Mouse (Mus musculus) CD4-positive, CD25-positive, alpha-beta regulatory T cell, adult 2 months (primary cell): Measurements from ENCODE around the gene Uhrf1bp1.
"Not testable (repeated sequence)": the region's sequence is repeated elsewhere in the genome, so short reads cannot be mapped to it uniquely, and the experiment has no call there.

Experiments
- DNase-seq: peaks from one replicate; pipeline ENCODE4 v3.0.0-alpha.2; 2012; ENCODE audit warnings: low read depth, low spot score

Gene Uhrf1bp1

DNA sequence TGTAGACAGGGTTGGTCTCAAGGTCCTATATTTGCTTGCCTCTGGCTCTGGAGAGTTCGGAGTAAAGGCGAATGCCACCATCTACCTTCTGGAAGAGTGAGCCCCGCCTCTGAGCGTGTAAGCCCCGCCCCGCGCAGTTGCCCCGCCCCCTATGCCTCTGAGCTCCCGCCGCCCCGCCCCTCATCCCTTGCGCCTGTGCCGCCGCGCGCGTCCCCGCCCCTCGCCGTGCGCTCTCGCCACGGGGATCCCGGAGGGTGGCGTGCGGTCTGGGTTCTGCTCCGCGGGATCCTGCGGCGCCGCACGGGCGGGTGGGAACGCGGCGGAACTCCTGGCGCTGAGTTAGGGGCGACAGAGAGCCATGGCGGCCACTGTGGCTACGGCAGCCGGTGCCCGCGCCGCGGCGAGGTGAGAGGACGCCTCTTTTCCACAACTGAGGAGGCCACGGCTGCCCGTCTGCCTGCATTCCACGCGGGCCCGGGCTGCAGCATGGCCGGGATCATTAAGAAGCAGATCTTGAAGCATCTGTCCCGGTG, at the start of gene Uhrf1bp1:
Uhrf1bp1 (plus strand) TSS at position 177 of the 533 bp plus-strand sequence.
- DNase-seq, result peak; percentile 93

DNA sequence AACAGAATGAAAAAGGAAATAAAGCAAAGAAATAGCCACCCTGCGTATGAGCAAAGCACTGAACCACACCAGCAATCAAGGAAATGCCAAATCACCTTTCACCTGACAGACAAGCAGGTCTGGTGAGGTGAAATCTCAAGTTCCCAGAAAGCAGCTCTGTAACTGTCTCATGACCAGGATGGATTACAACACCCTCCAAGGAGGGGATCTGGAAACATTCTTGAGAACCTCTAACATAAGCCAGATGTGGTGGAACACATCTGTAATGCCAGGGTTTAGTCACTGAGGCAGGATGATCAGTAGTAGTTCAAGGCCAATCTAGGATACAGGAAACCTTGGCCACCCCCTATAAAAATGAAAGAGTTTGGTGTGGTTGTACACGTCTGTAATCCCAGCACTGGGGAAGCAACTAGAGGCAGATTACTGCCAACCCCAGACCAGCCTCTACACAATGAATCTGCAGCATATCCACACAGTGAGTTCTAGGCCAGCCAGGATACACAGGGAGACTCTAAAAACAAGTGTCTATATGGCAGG, 48.6 kb upstream of the Uhrf1bp1 start:
- no peak for DNase-seq

DNA sequence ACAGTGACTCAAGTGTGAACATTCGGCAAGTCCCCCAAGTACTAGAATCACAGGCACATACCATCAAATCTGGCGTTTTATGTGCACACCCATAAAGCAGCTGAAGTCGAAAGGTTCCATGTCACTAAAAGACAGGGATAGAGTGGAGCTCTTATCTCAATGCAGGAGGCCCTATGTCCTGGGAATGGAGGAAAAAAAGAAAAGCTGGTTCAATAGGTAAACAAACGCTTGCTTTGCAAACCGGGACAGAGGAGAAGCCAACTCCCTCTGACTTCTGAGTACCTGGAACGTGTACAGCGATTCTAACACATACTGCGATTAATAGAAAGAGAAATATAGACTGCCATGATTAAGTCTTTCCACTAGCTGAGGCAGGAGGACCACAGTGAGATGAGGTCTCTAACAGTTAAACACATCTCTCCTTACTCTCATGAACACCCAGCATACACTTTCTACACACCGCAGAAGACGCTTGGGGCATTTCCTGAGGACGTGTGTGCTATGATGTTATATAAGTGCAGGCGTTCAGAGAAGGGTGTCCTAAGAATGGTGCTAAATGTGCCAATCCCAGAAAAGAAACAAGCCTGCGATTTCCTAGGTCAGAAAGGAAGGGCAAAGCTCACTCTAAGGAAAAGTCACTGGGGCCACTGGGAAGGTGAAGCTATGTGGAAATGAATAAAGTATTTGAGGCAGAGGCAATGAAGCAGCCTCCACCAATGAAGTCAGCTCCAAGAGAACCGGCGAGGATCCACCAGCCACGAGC, 45.5 kb upstream of the Uhrf1bp1 start:
- no peak for DNase-seq

DNA sequence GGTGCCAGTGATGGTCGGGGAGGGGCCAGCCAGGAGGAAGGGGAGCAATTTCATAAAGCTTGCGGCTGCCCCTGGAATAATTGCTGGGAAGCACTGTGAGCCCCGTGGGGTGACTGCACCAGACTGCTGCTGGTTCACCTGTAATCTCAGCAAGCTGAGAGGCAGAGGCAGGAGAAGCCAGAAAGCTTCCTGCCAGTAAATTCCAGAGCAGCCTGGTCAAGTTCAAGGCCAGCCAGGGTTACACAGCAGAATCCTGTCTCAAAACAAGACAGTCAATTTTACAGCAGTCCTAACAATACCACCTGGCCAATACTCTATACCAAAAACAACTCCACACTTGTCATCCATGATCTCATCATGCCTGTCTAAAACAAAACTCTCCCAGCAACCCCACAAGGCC, 44.3 kb upstream of the Uhrf1bp1 start:
- DNase-seq, result no peak

GRCm38 (mm10) chr17:27814606-27815005, 41.6 kb upstream of the Uhrf1bp1 start:
- DNase-seq, result peak; percentile 40

DNA sequence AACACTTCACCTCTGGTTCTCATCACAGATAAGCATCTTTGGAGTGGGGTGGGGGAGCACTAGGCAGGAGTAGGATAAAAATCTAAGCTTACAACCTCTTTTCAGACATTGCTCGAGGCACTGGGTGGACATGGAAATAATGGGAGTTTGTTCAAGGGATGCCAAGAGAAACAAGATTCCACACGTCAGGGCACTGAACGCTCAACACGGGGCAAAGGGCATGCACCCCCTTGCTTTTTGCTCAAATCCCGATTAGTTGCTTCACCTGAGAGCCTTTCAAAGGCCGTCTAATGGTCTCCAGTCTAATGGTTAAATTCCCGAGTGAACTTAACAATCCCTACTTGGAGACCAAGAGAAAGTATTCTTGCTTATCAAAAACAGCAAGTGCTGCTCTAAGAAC, 37.2 kb upstream of the Uhrf1bp1 start:
- no peak for DNase-seq

DNA sequence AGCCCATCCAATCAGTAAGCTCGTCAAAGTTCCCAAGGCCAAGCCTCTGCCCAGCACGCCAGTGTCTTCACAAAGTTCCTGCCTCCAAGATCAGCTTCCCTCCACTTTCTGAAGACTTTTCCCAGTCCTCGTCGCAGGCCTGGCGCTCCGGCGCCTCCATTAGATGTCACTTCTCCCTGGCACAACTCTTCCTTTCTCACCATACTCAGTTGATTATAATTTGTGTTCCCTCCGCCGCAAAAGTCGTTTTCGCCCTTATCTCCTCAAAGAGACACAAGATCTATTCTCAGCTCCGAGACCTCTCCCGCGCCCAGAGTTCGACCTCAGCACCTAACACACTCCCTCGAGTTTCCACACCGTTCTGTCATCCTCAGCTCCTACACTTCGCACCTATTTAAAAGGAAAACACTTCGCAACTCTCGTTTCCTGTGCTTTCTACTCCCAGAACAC, 36.7 kb upstream of the Uhrf1bp1 start:
- no peak for DNase-seq

- peak; percentile 48 for DNase-seq
Measured at GRCm38 (mm10) chr17:27819971-27820567, 36.2 kb upstream of the Uhrf1bp1 start.

GRCm38 (mm10) chr17:27820568-27821406, 35.5 kb upstream of the Uhrf1bp1 start, which contains the start of gene D17Wsu92e:
Gene D17Wsu92e, minus strand, starts transcription at chr17:27820648.
- DNase-seq, result peak; percentile 100

DNA sequence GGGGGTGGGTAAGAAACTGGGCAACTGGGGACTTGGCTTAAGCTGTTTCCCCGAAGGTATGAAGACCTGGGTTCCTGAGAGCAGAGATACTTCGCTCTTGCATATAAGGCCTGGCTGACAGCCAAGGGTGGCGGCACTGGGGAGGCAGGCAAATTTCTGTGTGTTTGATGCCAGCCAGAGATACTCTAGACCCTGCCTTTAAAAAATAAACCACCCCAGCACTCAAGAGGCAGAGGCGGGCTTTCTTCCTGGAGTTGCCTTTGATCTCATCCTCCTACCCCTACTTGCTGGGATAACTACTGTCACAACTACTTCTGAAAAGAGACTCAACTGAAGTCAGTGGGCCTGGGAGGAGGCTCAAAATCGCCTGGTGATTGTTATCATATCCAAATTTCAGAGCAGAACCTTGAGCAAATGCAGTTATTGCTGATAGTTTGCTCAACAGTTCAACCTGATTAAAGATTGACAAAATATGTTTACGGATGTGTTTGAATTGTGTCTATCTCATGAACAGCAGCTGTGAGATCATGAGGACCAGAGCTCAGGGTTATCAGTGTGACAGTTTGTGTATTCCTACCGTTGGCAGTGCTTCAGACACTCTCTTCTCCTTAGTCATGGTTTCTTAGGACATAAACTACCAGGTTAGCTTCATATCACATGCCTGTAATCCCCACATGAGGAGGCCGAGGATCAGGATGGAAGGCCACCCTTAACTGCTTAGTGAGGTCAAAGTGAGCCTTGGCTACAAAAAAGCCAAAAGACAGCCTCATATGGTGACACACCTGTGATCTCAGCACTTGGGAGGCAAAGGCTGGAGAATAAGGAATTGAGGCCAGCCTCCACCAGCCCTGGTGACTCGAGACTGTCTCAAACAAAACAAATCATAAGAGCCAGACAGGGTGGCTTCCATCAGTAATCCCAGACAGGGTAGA, 34.6 kb upstream of the Uhrf1bp1 start:
- DNase-seq, result peak; percentile 74

DNA sequence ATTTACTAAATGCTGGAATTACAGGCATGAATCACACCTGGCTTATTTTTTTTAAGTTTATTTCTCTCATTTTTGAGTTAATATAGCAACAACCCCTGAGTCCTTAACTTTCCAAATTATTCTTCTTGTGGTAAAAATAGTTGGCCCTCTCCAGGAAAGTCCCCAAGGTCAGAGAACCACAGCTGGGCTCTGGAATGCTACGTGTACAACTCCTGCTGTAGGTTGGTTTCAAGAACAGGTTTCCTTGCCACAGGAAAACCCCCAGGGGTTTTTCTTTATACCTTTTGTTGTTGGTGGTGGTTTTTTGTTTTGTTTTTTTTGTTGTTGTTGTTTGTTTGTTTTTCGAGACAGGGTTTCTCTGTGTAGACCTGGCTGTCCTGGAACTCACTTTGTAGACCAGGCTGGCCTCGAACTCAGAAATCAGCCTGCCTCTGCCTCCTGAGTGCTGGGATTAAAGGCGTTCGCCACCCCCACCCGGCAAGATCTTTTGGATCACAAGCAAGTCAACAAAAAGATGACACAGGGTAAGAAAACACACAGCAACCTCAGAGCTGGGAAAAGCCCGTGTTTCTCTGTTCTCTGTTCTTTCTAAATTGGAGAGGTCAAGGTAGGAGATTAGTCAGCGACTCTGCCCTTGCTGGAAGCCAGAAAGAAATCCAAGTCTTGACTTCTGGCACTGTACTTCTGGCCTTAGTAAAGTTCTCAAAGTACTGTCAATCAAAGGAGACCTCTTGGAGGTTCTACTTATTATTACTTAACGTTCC, 32.9 kb upstream of the Uhrf1bp1 start:
- DNase-seq, result no peak

DNA sequence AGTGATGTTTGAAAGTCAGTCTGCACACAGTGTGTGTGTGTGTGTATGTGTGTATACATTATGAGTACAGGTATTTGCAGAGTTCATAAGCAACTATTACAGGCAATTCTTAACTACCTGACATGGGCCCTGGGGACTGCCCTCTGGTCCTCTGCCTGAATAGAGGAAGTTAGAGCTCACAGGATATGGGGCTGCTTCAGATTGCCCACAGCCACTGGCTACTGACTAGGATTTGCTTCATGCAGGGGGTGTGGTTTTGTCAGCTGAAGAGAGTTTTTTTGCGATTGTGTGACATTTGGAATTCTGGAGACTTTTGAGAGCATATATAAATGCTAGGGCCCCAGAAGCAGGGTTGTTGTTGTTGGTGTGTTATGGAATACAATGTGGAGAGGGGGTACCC, 31.3 kb upstream of the Uhrf1bp1 start:
- peak; percentile 22 for DNase-seq

GRCm38 (mm10) chr17:27825539-27825938, 30.7 kb upstream of the Uhrf1bp1 start:
- peak; percentile 59 for DNase-seq

GRCm38 (mm10) chr17:27825984-27826905, 30.0 kb upstream of the Uhrf1bp1 start:
- peak; percentile 98 for DNase-seq

GRCm38 (mm10) chr17:27826908-27827383, 29.3 kb upstream of the Uhrf1bp1 start:
- peak; percentile 74 for DNase-seq

DNA sequence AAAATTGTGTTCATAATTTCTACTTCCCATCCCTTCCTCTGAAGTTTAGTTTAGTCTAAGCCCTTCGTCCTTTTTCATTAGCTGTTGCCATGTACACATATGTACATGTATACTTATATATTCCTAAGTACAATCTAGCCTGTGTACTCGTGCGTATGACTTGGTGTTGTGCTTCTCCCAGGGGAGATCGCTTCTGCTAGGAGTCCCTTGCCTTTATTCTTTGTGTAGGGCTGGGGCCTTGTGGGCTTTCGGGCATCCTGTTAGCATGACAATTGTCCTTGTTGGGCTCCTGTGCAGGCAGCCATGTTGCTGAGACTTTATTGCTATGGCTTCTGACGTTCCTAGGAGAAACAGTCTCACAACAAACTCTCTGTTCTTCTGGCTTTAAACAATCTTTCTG, 28.7 kb upstream of the Uhrf1bp1 start:
- no peak for DNase-seq

DNA sequence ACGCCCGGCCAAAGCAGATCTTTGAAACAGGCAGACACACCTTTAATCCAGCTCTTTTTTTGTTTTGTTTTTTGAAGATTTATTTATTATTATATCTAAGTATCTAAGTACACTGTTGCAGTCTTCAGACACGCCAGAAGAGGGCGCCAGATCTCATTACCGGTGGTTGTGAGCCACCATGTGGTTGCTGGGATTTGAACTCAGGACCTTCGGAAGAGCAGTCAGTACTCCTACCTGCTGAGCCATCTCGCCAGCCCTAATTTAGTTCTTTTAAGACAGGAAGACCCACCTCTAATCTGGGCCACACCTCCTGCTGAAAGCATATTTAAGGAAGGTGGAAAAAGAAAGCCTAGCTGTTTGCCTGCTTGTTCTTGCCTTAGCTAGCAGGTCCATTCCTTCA, 25.8 kb upstream of the Uhrf1bp1 start:
- DNase-seq, result peak; percentile 67

GRCm38 (mm10) chr17:27837850-27838249, 18.4 kb upstream of the Uhrf1bp1 start, which contains the start of gene Snrpc:
Gene Snrpc, plus strand, starts transcription at chr17:27838150.
- not testable (repeated sequence) for DNase-seq
